Mouse (Mus musculus) frontal cortex, postnatal 25 days (tissue): ENCODE data around the gene Slc30a6.

Experiments
- DNase-seq, 2 experiments: peaks; one replicate each; pipeline ENCODE4 v3.0.0; 2022; ENCODE audit warnings: low spot score in 2 of 2

Gene Slc30a6

GRCm38 (mm10) chr17:74395383-74396065, at the start of gene Slc30a6:
Gene Slc30a6, plus strand, starts transcription at chr17:74395608.
- DNase-seq, result peak; percentile 94 to 96

- no peak for DNase-seq
Measured at GRCm38 (mm10) chr17:74363592-74363991, 31.8 kb upstream of the Slc30a6 start.

GRCm38 (mm10) chr17:74376916-74377315, 18.5 kb upstream of the Slc30a6 start:
- DNase-seq, result no peak

GRCm38 (mm10) chr17:74386657-74387056, 8.8 kb upstream of the Slc30a6 start:
- no peak for DNase-seq

- DNase-seq, result no peak
Measured at GRCm38 (mm10) chr17:74389847-74390246, 5.6 kb upstream of the Slc30a6 start.

GRCm38 (mm10) chr17:74394381-74394780, 1.0 kb upstream of the Slc30a6 start:
- DNase-seq, result no peak

GRCm38 (mm10) chr17:74394855-74395254, 553 bp upstream of the Slc30a6 start:
- DNase-seq, result no peak

DNA sequence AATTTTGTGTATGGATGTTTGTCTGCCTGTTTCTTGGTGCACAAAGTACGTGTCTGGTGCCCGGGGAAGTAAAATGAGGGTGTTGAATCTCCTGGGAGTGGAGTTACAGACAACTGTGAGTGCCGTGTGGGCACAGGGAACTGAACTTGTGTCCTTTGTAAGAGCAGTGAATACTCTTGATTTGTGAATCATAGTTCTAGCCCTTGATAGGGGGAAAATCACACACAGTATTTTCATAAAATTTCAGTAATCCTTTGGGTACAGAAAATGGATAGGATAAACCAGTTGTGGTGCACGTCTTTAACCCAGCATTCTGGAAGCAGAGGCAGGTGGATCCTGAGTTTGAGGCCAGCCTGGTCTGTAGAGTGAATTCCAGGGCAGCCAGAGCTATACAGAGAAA, 1.4 kb downstream of the Slc30a6 start:
- DNase-seq, result no peak

DNA sequence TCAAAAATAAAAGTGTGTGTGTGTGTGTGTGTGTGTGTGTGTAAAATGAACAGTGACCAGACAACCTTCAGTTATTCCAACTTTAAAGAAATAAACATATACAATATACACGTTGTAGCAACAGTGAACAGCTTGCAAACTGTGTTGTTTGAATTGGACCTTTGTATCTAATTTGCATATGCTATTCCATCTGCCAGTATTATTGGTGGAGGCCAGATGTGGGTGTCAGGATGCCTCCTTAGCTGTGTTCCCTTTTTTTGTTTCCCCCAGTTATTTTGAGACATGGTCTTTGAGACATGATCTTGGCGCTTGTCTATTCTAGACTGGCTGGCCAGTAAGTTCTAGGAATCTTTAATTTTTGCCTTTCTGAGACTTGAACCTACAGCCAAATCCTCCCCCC, 1.8 kb downstream of the Slc30a6 start:
- DNase-seq, result no peak

- no peak for DNase-seq
Measured at GRCm38 (mm10) chr17:74402486-74403222, 7.2 kb downstream of the Slc30a6 start.

GRCm38 (mm10) chr17:74406487-74406886, 11.1 kb downstream of the Slc30a6 start:
- no peak for DNase-seq

DNA sequence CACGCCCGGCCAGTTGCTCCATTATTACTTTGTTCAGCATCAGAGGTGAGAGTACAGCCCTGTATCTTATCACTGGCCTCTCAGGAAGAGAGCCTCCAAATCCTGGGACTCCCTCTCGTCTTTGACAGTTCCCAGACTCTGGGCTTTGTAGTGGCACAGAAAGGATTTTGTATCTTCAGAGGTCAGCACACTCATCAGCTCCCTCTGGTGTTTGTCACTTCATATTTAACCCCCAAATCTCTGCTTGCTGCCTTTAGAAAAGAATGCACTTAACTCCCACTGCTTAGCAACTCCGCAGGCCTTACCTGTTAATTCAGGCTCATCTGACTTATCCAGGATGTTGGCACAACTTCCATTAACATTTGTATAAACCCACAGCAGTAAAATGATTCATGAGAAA, 14.3 kb downstream of the Slc30a6 start:
- no peak for DNase-seq

DNA sequence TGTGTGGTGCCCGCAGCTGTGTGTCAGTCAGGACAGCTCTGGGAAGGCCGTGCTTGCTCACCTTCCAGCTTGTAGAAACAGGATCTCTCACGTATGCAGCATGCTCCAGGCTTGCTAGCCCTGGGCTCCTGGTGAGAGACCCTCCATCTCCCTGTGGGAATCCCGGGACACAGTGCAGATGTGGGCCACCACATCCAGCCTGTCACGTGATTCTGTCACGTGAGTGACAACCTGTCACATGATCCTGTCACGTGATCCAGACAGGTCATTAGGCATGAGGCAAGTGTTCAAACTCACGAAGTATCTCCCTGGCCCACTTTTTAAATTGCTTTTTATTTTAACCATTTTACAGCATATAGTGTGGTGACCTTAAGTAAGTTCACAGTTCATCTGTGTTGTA, 17.9 kb downstream of the Slc30a6 start:
- no peak for DNase-seq

GRCm38 (mm10) chr17:74414671-74415070, 19.3 kb downstream of the Slc30a6 start:
- no peak for DNase-seq

GRCm38 (mm10) chr17:74416841-74417360, 21.5 kb downstream of the Slc30a6 start:
- DNase-seq, result no peak

GRCm38 (mm10) chr17:74418171-74418570, 22.8 kb downstream of the Slc30a6 start:
- no peak for DNase-seq

DNA sequence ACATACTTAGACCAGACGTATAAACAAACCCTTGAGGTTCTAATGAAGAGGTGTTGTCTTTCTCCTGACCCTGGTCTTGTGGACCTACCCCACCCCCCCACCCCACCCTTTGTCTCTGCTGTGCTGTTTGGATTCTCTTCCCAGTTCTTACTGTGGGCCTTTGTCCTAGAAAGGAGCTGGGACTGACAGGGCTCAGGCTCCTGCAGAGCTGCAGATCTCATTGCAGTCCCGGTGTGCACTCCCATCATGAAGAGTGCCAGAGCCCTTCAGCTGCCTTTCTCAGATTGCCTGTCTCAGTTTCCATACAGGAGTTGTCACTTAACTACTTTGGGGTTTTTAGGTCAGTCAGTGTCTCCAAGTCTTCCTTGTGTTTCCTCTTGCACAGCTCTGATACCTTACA, 25.2 kb downstream of the Slc30a6 start:
- no peak for DNase-seq

- no peak for DNase-seq
Measured at GRCm38 (mm10) chr17:74424401-74425005, 29.1 kb downstream of the Slc30a6 start.

GRCm38 (mm10) chr17:74430074-74430473, 34.7 kb downstream of the Slc30a6 start:
- DNase-seq, result no peak

- no peak for DNase-seq
Measured at GRCm38 (mm10) chr17:74431481-74431880, 36.1 kb downstream of the Slc30a6 start.

DNA sequence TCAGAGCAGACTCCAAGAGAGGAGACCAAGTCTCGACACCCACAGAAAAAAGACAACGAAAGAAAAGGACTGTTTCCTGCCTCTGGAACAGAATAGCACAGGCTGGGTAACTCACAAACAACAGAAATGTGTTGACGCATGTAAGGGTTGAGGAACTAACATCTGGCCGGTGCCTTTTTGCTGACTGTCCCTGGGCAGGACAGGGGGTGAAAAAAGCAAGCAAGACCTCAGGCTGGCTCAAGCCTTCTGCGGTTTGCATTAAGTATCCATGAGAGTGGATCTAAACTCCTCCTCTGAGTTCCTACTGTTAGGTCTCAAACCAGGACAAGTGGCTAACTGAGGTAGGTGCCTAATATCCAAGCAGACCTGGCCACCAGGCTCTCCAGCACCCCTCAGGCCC, 37.2 kb downstream of the Slc30a6 start:
- no peak for DNase-seq

DNA sequence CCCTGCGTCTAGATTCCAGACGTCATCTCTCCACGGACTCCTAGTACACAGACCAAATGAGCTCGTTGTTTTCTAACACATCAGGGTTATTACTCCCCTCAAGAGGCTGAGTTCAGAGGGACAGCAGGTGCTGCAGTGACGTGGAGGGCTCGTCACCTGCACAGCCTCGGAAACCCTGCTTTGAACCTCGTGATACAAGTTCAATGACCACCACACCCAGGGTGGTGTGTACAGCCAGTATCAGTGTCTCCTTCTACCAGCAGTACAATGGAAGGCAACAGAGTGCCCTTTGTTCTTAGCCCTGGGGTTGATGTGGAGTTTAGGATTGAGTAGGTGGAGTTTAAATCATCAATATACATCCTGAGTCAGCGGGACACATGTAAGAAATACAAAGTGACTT, 42.4 kb downstream of the Slc30a6 start:
- DNase-seq, result no peak

DNA sequence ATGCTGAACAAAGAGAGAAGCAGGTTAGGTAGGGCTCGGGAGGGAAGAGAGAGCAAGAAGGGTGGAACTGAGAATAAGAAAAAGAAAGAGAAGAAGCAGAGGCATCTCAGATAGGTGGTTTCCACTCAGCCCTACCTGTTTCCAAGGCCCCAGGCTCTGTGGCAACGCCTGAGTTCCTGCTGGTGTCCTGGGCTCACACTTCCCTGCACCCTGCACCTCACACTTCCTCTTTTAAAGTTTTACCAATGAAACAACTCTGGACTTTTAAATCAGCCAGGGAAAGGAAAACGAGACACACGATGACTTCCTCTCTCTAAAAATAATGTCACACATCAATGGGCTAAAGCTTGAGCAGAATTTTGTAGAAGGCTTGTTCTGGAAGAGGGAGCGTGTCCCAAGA, 45.1 kb downstream of the Slc30a6 start:
- no peak for DNase-seq
